Mouse (Mus musculus): ENCODE data around the gene Cap2.

The Cap2 gene

DNA sequence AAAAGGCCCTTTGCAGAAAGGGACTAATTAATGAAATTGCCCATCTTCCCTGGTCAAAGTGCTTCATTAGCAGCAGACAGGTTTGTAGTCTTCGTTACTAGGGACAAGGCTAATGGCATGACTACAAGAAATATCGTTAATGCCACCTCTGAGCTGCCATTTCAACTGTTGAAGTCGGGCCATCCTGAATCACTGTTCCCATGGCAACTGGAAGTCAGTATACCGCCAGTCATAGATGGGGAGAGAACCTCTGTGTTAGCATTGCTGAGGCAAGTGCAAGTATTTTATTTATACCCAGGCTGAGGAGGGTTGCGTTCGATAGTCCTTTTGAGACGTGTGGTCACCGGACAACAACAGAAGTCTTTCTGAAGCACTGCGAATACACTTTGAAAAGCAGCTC lies 53.1 kb downstream of the Cap2 start:
- DNase-seq (ENCODE audit: low read depth in 2 of 2, low spot score in 2 of 2): no peak

DNA sequence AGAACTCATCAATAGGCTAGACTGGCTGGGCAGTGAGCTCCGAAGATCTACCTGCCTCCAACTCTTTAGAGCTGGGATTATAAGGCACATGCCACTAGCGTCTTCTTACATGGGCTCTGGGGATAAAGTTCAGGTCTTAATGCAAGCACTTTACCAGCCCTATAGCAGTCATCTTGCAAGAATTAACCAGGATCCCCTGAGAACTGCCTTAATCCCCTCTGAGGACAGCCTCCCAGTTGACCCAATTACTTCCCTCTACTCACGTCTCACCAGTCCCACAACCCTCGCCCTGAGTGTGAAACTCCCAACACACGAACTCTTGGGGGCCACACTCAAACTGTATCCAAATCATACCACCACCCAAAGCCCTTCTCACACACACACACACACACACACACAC lies 64.3 kb downstream of the Cap2 start:
- no peak for DNase-seq (ENCODE audit: low read depth in 2 of 2, low spot score in 2 of 2)

DNA sequence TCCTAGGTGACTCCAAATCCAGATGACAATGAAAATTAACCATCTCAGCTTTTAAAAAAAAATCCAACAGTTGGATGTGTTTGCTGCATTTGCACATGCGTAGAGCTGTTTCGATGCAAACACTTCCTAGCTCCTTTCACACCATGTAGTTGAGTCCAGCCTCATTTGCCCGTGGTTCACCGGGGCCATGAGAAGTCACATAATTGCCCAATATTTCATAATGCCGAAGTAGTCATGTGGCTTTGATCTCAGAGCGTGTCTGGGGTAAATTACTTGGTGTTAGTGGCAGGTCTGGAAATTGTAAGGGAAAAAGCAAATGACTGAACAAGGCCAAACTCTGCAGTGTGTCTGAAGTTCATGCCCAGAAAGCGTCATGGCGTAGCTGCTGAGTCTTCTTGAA lies 67.8 kb downstream of the Cap2 start:
- no peak for DNase-seq (ENCODE audit: low read depth in 2 of 2, low spot score in 2 of 2)

DNA sequence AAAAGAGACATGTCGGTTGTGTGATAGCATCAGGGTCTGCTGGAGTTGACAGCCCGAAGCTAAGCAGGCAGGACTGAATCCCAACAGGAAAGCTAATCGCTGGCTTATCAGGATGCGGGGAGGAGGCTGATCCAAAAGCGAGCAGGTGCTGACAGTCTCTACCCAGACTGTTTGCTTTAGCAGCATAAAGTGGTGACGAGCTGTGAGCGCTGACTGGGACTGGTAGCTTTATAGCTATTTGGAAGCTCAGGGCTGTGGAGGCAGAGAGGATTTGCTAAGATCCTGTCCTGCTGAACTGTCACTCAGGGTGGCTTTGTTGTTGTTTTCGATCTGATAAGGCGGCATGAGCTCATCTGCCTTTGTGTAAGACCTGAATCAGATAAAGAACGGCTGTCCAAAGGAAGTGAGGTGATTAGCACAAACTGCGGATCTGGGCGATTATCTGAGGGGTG lies 69.5 kb downstream of the Cap2 start:
- DNase-seq (ENCODE audit: low read depth in 2 of 2, low spot score in 2 of 2): no peak

DNA sequence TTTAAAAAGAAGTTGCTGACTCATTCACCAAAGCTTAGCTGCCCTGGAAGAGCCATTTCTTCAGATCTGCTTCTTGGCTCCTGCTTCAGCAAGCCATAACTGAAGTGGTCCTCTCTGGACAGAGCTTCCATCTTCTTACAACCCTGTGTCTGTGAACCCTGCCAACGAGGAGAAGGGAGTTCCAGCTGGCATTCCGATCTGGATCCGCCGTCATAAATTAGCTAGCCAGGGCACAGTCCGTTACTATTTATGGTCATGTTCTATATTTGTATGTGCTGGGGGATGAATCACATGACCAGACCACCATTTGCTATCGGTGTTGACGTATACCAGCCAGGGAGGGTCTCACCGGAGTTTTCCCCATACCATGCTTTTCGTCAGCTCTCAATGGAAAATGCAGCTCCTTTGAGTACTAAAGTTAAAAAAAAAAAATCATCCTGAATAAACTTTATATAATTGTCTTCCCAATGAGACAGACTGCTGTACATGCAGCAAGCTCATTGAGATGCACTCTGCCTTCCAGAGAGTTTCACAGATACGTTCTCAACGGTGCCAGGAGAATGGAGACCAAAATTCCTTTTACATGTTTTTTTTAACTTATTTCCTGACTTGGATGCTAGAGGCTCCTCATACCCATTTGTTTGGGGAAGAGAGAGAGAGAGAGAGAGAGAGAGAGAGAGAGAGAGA lies 70.5 kb downstream of the Cap2 start:
- no peak for DNase-seq (ENCODE audit: low read depth in 2 of 2, low spot score in 2 of 2)

DNA sequence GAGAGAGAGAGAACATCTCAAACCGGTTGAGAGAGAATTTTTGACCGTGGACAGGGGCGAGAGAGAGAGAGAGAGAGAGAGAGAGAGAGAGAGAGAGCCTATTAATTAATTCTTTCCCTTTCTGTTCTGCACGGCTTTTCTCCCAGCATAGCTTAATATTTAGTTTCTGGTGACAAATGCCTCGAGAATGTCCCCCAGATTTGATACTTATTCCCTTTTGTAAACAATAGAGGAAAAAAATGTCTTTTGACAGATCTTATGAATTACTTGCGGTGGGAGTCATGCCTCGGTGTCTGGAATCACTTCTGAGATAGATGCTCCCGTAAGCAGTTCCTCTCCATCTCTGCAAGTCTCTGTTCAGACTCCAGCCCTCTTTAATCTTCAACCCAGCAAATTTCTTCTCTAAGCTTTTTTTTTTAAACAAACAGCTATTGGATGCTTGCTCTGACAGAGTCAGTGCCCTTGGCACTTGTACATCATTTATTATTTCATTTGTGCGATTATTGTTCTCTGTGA lies 71.1 kb downstream of the Cap2 start:
- DNase-seq (ENCODE audit: low read depth in 2 of 2, low spot score in 2 of 2): no peak

DNA sequence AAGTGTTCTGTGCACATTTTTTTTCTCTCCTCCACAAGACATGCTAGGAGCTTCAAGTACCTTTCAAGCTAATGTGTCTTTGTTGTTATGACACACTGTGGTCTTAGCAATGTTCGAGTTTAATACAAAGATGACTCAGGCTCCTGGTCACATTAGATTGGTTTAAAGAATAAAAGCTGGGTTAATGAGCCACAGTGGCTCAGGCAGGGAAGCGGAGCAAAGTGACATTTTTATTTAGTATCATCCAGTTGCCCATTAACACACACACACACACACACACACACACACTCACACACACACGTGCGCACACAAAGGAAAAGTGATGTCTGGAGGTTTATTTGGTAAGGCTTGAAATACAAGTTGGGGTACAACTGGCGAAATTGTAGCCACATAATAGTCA lies 72.6 kb downstream of the Cap2 start:
- DNase-seq (ENCODE audit: low read depth in 2 of 2, low spot score in 2 of 2): no peak

DNA sequence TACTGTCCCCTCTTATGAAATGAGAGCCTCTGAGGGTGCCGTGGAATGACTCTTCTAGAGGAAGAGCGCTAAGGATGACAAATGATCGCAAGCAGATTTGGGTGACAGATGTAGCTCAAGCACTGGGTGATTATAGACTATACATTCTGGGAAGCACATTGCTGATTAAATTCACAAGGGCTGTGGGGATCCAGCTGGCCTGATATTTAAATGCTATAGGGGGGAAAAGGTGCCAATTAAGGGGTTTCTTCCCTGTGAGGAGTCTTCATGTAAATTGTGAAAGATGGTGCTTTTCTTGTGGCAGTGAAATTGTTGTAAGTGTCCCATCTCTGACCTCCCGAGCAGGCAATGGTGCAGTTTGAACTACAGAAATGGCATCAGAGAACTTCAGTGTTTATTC lies 73.1 kb downstream of the Cap2 start:
- no peak for DNase-seq (ENCODE audit: low read depth in 2 of 2, low spot score in 2 of 2)

DNA sequence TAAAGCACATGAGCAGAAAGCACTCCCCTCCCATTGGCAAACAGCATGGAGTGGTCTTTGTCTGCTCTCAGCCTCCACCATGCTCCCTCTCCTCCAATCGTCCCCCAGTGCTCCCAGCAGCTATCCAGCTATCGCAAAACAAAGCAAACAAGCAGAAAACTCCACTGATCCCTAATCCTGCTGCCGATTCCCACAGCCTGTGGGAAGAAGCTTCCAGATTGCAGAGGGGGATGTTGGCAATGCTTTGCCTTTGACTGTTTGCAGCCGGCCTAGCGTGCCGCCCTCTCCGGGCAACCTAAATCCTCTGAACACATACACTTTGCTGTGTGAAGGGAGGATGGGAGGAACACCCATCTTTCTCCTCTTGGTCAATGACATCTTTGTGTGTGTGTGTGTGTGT lies 83.2 kb downstream of the Cap2 start:
- no peak for DNase-seq (ENCODE audit: low read depth in 2 of 2, low spot score in 2 of 2)

DNA sequence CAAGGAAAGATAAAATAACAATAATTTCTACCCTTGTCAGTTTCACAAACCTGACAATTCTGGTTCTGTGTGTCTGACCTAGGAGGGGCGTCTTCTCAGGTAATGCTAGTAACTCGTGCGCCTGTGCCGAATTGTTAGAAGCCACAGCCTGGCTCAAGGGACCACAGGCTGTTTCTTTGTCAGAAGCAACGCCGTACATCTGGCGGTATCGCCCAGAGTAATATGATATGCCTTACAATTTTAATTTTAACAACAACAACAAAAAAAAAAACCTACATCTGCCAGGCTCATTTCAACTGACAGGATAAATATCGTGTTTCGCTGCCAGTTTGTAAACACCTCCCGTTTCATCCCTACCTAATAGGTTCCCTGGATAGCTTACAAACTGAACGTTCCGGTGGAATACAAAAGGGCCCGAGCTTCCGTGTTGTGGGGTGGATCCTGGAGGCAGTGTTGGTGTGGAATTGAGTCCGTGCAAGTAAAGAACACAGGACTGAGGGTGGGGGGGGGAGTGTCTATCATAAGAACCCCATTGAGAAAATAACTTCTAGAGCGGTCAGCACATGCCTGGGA lies 86.2 kb downstream of the Cap2 start:
- no peak for DNase-seq (ENCODE audit: low read depth in 2 of 2, low spot score in 2 of 2)

DNA sequence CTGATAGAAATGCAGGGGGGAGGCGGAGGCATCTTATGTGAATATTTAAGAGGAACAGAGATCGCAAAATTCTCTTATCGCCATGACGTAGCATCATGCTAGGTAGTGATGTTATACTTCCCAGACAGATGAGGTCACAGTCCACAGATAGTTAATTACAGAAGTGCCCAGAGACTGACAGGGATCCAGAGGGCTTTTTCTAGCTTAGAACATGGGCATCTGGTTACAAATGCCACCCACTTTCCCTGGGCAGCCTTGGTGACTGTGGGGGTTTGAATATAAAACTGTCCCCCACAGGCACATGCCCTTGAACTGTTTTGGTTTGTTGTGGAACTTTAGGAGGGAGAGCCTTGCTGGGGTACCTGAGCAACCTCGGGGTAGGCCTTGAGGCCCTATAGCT lies 87.0 kb downstream of the Cap2 start:
- no peak for DNase-seq (ENCODE audit: low read depth in 2 of 2, low spot score in 2 of 2)

DNA sequence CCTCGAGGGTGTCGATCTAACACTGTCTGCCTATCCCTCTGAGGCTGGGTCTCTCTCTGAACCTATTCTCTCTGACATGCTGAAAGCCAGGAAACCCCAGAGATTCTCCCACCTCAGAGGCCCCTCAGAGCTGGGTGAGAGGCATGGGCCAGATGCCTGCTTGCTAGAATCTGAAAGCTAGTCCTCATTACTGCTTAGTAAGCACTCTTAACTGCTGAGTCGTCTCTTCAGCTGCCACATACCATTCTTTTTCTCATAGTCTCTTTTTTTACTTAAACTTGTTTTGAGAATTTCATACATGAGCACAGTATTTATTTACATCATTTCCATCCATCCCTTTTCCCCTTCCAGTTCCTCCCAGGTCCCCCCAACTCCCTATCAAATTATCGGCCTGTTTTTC lies 89.2 kb downstream of the Cap2 start:
- DNase-seq (ENCODE audit: low read depth in 2 of 2, low spot score in 2 of 2): no peak

DNA sequence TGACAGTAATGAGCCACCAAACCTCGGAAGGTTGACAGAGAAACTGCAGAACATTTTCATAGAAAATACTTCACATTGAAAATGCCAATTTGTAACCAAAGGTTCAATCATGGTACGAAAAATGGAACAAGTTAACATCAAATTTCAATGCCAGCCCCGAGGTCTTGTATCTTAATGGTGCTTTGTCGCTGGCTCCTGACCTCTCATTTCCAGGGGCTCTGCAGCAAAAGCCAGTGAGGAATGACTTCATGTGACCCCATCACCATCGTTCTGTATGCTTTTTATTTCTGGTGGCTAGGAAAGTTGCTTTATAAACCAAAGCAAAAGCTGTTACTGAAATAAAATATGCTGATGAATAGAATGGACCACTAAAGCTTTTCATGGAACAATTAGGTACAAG lies 99.0 kb downstream of the Cap2 start:
- no peak for DNase-seq (ENCODE audit: low read depth in 2 of 2, low spot score in 2 of 2)

DNA sequence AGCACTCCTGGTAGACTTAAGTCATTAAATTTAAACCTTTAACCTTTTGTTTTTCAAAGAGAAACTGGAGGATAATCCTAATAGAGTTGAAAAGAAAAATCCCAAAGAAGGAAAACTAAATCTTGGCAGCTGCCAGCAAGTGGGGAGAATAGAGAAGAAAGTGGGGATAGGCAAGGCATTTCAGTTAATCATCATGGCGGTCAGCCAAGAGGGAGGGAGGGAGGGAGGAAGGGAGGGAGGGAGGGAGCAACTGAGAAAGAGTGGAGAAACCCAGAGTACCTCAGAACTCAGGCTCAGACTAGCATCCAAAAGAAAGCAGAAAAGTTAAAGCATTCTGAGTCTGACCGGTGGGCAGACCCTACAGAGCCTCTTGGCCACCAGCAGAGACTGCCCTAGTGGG lies 99.7 kb downstream of the Cap2 start:
- no peak for DNase-seq (ENCODE audit: low read depth in 2 of 2, low spot score in 2 of 2)

DNA sequence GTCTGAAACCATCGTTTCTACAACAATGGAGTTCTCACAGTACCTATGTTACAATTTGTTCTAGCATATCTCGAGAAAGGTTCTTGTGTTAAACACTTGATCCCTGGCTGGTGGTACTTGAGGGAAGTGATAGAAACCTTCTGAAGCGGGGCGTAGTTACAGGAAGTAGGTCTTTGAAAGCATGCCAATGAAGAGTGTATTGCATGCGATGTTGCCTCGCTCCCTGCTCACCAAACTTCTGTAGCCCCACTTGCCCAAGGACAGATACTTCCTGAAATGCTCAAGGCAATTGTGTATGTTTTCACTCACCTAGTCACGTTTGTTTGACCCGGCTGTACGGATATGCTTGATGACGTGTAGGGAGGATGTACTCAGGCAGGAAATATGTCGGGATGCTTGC lies 101.0 kb downstream of the Cap2 start:
- DNase-seq (ENCODE audit: low read depth in 2 of 2, low spot score in 2 of 2): no peak

DNA sequence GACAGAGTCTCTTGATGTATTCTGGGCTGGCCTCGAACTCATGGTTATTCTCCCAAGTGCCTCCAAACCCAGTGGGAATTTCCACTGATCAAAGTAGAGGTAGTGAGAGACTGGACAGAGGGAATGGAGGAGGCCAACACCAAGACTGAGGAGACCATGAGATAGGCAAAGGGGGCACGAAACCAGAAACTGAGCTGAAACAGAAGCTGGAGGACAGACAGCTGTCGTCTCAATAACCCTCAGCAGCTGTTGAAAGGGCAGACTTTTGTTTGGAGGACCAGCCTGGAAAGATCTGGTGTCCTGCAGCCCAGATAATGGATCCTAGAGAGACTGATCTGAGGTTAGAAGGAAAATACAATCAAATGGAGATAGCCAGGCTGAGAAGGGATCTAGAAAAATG lies 109.4 kb downstream of the Cap2 start:
- DNase-seq (ENCODE audit: low read depth in 2 of 2, low spot score in 2 of 2): no peak

DNA sequence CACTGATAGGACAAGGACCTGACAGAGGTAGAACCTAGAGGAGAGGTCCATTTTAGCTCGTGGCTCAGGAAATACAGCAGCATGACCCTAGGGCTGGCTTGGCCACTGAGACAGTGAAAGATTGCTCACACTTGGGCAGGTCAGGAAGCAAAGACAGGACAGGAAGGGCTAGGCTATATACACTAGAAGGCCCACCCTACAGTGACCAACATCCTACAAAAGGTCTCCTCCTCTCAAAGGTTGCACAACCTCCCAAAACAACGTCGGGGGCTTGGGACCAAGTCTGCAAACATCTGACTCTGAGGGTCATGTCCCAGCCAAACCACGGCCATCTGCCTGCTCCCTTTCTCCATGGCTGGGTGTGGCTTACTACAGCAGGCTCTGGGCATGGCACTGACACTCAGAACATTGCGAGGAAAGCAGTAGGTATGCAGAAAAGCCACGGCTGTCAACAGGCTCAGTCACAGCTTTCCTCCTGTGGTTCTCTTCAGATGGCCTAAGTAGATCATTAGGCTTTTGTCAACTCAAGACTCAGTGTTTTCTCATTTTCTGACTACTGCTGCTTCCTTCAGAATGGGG lies 112.1 kb downstream of the Cap2 start:
- DNase-seq (ENCODE audit: low read depth in 2 of 2, low spot score in 2 of 2): no peak

DNA sequence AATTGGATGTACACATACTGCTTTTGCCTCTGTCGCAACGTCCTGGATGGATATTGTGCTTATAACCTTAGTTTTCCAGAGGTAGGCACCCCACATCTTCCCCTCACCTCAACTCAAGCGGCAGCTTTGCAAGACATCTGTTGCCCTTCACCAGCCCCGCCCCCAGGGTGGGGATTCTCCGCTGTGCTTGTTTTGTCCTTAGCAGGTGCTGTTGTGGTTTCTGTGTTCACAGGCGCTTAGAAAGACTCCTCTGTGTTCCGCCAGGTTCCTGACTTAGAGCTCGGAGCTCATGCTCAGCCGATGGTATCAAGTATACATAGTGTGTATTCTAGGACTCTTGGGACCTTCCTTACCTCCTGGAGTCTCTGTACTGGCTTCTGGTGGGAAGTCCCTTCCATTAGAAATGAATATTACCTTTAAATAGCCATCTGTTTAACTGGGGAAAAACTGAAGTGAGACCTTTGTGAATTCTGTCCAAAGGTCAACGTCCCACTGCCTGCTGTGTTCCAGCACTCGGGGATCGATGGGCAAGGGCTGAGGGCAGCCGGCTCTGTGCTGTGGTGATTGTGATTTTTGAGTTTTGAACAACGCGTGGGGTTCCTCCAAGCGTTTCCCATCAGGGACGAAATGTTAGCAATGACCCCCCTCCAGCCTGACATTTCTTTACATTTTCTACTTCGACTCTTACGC lies 115.2 kb downstream of the Cap2 start:
- DNase-seq (ENCODE audit: low read depth in 2 of 2, low spot score in 2 of 2): peak; percentile 77 to 86

DNA sequence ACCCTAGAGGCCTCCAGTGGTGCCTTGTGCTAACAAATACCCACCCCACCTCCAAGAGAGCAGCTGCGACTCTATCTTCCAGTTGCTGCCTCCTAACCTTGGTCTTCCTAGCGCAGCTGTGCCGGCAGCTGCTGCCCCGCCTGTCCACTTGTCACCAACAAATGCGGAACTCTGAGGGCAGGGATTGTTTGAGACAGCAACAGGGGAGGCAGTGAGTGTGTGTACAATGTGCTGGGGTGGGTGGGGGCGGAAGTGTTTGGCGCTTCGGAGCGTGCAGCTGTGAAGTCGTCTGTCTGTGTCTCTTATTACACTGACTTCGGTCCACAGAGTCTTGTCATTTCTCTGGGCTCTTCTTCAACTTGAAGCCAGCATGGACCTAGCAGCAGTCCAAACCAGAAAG lies 118.0 kb downstream of the Cap2 start:
- DNase-seq (ENCODE audit: low read depth in 2 of 2, low spot score in 2 of 2): peak; percentile 23 to 37

DNA sequence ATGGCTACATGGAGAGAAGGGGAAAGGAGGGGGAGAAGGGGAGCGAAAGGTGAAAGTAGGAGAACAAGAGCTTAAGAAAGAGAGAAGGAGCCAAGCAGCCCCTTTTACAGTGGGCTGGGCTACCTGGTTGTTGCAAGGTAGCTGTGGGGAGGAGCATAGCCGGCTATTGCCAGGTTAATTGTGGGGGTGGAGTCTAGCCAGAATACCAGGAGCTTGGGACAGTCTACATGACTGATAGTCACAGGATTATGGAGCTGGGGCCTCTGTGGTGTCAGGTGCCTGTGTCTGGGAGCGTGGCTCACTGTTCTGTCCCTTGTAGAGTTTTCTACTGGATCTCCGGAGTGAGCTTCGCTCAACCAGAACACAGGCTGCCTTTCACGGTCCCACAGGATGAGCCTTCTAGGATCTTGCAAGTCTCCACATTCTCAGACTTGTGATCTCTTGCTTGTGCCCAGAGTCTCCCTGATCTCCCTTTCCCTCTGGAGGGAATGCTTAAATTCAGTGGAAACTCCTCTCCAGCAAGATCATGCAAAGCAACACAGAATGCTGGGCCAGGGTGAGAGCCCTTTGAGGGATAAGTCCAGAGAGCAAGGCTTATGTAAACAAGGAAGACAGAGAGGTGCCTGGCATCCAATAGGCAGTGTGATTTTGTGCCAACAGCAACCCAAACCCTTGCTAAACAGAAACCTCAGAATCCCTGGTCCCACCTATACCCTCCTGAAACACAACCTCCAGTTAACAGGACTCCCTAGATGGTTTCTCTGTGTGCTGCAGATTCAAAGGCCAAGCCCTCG lies 119.5 kb downstream of the Cap2 start:
- no peak for DNase-seq (ENCODE audit: low read depth in 2 of 2, low spot score in 2 of 2)

DNA sequence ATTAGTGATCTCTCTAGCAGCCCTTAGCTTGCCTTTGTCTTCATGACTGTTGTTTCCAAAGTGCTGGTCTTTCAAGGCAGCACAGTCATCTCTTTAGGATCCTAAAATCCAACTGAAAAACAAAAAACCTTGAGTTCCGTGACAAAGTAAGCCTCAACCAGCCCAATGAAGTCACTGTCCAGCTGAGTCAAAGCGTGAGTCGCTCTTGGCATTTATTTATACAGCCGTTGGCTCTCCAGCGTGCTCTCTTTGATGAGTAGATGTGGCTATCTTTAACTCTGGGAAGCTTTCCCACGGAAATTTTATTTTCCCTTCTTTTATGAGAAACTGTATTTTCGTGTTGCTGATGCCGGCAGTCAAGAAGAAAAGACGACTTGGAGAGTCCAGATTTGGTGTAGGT lies 125.0 kb downstream of the Cap2 start:
- no peak for DNase-seq (ENCODE audit: low read depth in 2 of 2, low spot score in 2 of 2)
